Mouse (Mus musculus) left cerebral cortex, postnatal 25 days (tissue): ENCODE measurements around the gene Wdcp. TPM values are rescaled to one million over a fixed set of nuclear protein-coding genes. Genes with fewer than 3 reads are reported as not detected.
A peak's percentile ranks its signal among the peaks of the same experiment; 100 is the strongest.
"Not testable (repeated sequence)": the region's sequence is repeated elsewhere in the genome, so short reads cannot be mapped to it uniquely, and the experiment has no call there.

Source experiments
- DNase-seq, 2 experiments: peaks; one replicate each; pipeline ENCODE4 v3.0.0; 2022; ENCODE audit warnings: low spot score in 2 of 2, mixed read lengths in 1 of 2
- intact Hi-C: fragments of 180-260 bp; cut with DNase I; formaldehyde crosslinking; loops from one replicate; pipeline ENCODE4 v1.15.1; 2025
- total RNA-seq, 2 experiments: library from RNA; stranded (reverse); gene quantifications; 2 replicates each; pipeline ENCODE4 v1.2.3; 2021

Wdcp gene
- total RNA-seq = 10 to 100 TPM; 11.8 to 12.1 TPM

GRCm38 (mm10) chr12:4842890-4843597 lies at the start of gene Wdcp:
TSS of gene Wdcp (plus strand) at chr12:4843303.
- intact Hi-C loops = loop anchor here (2.0 to 5.0 kb wide), 2 partner anchors 74 kb away; partner anchors contain the start of genes Atad2b, Fam228b and Pfn4
- peak; percentile 92 to 96 for DNase-seq

- intact Hi-C loops = no loop called here
- peak in 1 of 2 experiments; percentile 14 for DNase-seq
These were observed 49.4 kb upstream of the Wdcp start for GRCm38 (mm10) chr12:4793718-4794117.

GRCm38 (mm10) chr12:4797471-4797870 lies 45.6 kb upstream of the Wdcp start:
- intact Hi-C loops = not testable (repeated sequence)

GRCm38 (mm10) chr12:4811036-4811435 lies 32.1 kb upstream of the Wdcp start:
- intact Hi-C loops = no loop called here

More at GRCm38 (mm10) chr12:4797471-4797870, 45.6 kb upstream of the Wdcp start:
- DNase-seq = not testable (repeated sequence)

GRCm38 (mm10) chr12:4811705-4812104 lies 31.4 kb upstream of the Wdcp start:
- intact Hi-C loops = no loop called here
- DNase-seq = no peak

More at GRCm38 (mm10) chr12:4811036-4811435, 32.1 kb upstream of the Wdcp start:
- DNase-seq = no peak

- no peak for DNase-seq
- intact Hi-C loops = no loop called here
These were observed 29.5 kb upstream of the Wdcp start for GRCm38 (mm10) chr12:4813636-4814035.

- intact Hi-C loops = loop anchor here (5.0 kb wide), 1 partner anchor 50 kb away; the partner anchor contains the start of genes Fam228b and Pfn4
- DNase-seq = peak in 1 of 2 experiments; percentile 13
These were observed 26.3 kb upstream of the Wdcp start for GRCm38 (mm10) chr12:4816680-4817360.

- intact Hi-C loops = loop anchor here (5.0 kb wide), 1 partner anchor 50 kb away; the partner anchor contains the start of genes Fam228b and Pfn4
- DNase-seq = peak; percentile 95 to 99
These were observed 25.6 kb upstream of the Wdcp start, which contains the start of gene Sf3b6 for GRCm38 (mm10) chr12:4817361-4818101. TSS of gene Sf3b6 (plus strand) at chr12:4817544.

GRCm38 (mm10) chr12:4827256-4827655 lies 15.8 kb upstream of the Wdcp start:
- DNase-seq = no peak
- intact Hi-C loops = no loop called here

- intact Hi-C loops = loop anchor here (5.0 kb wide), 1 partner anchor 130 kb away; no protein-coding TSS in a partner anchor
- peak in 1 of 2 experiments; percentile 40 for DNase-seq
These were observed 6.1 kb upstream of the Wdcp start for GRCm38 (mm10) chr12:4836959-4837358.

GRCm38 (mm10) chr12:4840010-4840409 lies 3.1 kb upstream of the Wdcp start:
- intact Hi-C loops = loop anchor here (5.0 kb wide), 1 partner anchor 77 kb away; the partner anchor contains the start of gene Atad2b
- no peak for DNase-seq

- no peak for DNase-seq
- intact Hi-C loops = loop anchor here (5.0 kb wide), 1 partner anchor 77 kb away; the partner anchor contains the start of gene Atad2b
These were observed 2.4 kb upstream of the Wdcp start for GRCm38 (mm10) chr12:4840741-4841140.

- peak; percentile 39 to 52 for DNase-seq
- intact Hi-C loops = loop anchor here (5.0 kb wide), 1 partner anchor 76 kb away; the partner anchor contains the start of gene Atad2b
These were observed 1.7 kb upstream of the Wdcp start, which contains the start of gene Fkbp1b for GRCm38 (mm10) chr12:4841392-4841887. TSS of gene Fkbp1b (minus strand) at chr12:4841591.

- DNase-seq = no peak
- intact Hi-C loops = loop anchor here (2.0 to 5.0 kb wide), 2 partner anchors 74 to 75 kb away; partner anchors contain the start of genes Atad2b, Fam228b and Pfn4
These were observed 647 bp upstream of the Wdcp start for GRCm38 (mm10) chr12:4842456-4842855.

- intact Hi-C loops = loop anchor here (2.0 to 5.0 kb wide), 2 partner anchors 74 to 75 kb away; partner anchors contain the start of genes Atad2b, Fam228b and Pfn4
- DNase-seq = peak in 1 of 2 experiments; percentile 28
These were observed 638 bp downstream of the Wdcp start for GRCm38 (mm10) chr12:4843741-4844140.

- intact Hi-C loops = no loop called here
- DNase-seq = no peak
These were observed 13.1 kb downstream of the Wdcp start for GRCm38 (mm10) chr12:4856160-4856559.

- intact Hi-C loops = no loop called here
These were observed 13.7 kb downstream of the Wdcp start for GRCm38 (mm10) chr12:4856834-4857233.

GRCm38 (mm10) chr12:4859241-4859914 lies 16.3 kb downstream of the Wdcp start:
- intact Hi-C loops = no loop called here
- no peak for DNase-seq

More at GRCm38 (mm10) chr12:4856834-4857233, 13.7 kb downstream of the Wdcp start:
- no peak for DNase-seq
